Mouse (Mus musculus): ENCODE data around the gene Ralgds. TPM values are rescaled to one million over a fixed set of nuclear protein-coding genes. Genes with fewer than 3 reads are reported as not detected.

The Ralgds gene
- total RNA-seq, 2 experiments from 2014 or later, result 123 to 128 TPM

GRCm38 (mm10) chr2:28564380-28564779 lies 51.5 kb downstream of the Ralgds start:
- no peak for DNase-seq

DNA sequence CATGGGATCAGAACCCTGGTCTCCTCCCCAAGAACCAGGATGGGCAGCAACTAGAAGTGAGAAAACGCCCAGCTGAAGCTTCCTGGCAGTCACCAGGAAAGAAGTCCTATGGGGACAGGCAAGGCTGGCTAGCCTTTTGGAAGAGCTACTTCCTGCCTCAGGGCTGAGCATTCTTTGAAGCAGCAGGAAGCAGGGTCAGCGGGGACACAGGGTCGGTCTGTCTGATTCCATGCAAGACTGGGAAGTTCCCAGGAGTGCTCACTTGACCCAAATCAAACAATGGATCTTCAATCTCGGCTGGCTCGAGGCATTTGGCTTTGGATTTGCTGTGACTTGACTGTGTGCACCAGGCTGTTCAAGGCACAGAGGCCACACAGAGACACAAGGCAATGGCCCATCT lies 53.6 kb downstream of the Ralgds start:
- no peak for DNase-seq

DNA sequence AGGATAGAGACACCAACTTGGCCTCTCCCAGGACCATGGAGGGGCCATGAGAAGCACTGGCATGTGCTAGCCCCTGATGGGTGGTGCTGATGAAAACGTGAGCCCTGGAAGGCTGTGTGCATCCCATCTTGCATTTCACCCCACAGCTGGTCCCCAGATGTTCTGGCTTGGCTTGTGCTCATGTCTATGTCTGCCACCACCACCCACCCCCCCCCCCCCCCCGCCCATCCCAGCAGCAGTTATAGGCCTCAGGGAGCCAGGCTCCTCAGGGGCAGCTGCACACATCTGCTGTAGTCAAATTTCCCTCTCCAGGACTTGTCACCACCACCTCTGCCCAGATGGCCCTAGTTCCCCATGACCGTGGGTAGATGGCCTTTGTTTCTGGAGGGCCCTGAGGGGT lies 57.0 kb downstream of the Ralgds start:
- no peak for DNase-seq

GRCm38 (mm10) chr2:28575341-28575740 lies 62.4 kb downstream of the Ralgds start:
- DNase-seq, result no peak

DNA sequence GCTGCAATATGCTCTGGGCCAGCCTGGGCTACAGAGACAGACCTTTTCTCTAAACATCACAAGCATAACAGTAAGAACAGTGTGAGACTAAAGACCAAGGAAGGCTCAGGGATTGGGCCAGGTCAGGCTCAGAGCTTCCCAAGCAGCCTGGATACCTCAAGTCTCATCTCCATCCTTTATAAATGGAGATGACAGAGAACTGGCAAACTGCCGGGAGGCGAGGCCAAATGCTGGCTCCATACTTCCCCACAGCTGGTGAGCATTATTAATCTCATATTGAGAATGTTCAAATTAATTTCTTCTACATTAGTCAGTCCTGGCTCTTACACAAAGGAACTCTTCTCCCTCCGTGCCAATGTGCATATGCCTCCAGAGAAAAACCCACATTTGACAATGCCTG lies 63.9 kb downstream of the Ralgds start:
- DNase-seq, result peak; percentile 36 to 38

GRCm38 (mm10) chr2:28578003-28578402 lies 65.1 kb downstream of the Ralgds start:
- peak in 1 of 2 experiments; percentile 28 for DNase-seq

DNA sequence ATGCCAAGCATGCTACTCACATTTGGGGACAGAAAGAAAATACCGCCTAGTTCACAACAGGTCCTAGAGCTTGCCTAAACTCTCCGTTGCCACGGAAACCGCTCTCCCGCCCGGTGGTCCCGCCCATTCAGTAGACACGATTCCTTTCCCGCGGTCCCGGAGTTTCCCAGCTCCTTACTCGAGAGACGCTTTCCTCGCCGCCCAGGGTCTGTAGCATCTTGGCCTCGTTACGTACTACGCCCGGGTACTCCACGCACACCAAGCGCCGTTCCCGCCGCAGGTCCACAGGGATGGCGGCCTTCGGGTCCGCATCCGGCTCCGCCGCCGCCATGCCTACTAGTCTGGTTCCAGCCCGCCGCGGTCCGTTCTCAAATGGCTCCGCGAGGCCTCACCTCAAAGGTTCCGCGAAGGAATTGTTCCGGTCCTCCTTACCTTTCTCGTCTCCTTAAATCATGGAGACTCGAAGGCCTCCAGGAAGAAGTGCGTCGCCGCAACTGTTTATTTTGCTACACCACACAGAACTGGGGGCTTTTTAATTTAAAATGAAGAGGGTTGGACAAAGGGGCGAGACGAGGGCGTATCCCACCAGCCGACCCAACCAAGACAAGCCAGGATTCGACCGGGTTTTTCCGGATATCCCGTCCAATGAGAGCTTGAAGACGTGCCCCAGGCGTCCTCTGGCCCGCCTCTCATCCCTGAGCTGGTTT lies 69.9 kb downstream of the Ralgds start:
- peak; percentile 88 to 89 for DNase-seq

DNA sequence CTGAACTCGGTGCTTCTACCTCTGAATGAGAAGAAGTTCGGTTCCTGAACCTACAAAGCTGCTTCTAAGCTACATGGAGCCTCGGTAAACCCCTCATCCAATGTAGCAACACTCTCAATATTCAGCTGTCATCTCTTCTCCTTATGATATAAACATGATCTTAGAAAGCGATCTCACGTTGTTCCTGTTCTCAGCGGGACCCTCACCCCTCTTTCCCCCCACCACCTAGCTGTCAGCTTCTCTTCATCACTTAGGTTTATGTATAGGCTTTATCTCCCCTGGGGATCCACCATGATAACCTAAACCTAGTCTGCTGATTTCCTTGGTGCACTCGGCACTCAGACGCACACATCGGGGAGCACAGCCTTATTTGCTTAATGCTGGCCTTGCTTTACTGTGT lies 70.7 kb downstream of the Ralgds start, which contains the start of gene Gtf3c5:
TSS of gene Gtf3c5 (minus strand) at position 101 of the 400 bp plus-strand sequence.
- DNase-seq, result no peak

- peak; percentile 48 to 64 for DNase-seq
These were observed 72.2 kb downstream of the Ralgds start for GRCm38 (mm10) chr2:28585043-28585571.

- DNase-seq, result no peak
These were observed 72.8 kb downstream of the Ralgds start for GRCm38 (mm10) chr2:28585730-28586129.

DNA sequence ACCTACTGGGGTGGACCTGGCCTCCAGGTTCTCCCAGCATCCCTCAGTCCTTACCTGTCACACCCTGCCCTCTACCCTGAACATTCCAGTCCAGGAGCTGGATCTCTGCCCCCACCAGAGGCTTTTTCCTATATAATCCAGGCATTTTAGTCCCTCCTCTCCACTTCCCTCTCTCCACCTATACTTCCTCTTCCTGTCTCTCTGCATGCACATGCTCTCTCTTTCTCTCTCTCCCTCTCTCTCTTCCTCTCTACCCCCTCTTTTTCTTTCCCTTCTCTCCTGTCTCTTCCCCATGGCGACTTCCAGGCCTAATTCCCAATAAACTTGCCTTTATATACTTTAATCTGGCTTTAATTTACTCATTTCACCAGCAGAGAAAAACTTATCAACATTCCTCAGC lies 75.6 kb downstream of the Ralgds start:
- DNase-seq, result no peak

DNA sequence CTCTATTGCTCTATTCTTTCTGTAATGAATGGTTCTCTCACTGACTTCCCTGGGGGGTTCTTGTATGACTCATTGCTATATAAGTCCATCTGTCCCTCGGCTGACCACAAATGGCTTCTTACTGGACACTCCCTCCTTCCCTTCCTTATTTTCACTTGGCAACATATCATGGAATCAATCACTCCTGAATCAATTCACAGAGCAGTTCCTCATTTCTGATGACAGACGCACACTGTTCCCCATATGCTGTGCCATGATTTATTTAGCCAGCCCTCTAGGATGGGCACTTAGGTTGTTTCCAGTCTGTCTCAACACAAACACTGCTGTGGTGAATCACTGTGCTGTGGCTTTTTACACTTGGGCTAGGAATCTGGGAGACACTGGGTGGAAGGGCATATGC lies 78.6 kb downstream of the Ralgds start:
- no peak for DNase-seq

DNA sequence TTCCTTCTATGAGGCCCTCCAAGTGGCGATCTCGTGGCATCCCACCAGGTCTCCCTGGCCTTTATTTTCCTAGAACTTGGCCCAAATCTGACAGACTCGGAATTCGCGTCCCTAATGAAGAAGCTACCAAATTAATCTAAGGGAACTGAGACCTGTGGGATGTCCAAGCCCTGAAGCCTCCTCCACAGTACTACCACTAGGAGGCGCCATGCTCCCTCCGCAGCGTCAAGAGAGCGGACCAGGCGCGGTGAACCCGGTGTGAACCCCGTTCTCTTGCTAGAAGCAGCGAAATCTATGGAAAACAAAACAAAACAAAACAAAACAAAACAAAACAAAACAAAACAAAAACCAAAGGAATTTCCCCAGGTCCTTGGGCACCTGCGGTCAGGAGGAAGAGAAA lies 79.9 kb downstream of the Ralgds start:
- peak in 1 of 2 experiments; percentile 19 for DNase-seq

- no peak for DNase-seq
These were observed 83.1 kb downstream of the Ralgds start for GRCm38 (mm10) chr2:28596021-28596420.

- no peak for DNase-seq
These were observed 84.1 kb downstream of the Ralgds start for GRCm38 (mm10) chr2:28596998-28597397.

DNA sequence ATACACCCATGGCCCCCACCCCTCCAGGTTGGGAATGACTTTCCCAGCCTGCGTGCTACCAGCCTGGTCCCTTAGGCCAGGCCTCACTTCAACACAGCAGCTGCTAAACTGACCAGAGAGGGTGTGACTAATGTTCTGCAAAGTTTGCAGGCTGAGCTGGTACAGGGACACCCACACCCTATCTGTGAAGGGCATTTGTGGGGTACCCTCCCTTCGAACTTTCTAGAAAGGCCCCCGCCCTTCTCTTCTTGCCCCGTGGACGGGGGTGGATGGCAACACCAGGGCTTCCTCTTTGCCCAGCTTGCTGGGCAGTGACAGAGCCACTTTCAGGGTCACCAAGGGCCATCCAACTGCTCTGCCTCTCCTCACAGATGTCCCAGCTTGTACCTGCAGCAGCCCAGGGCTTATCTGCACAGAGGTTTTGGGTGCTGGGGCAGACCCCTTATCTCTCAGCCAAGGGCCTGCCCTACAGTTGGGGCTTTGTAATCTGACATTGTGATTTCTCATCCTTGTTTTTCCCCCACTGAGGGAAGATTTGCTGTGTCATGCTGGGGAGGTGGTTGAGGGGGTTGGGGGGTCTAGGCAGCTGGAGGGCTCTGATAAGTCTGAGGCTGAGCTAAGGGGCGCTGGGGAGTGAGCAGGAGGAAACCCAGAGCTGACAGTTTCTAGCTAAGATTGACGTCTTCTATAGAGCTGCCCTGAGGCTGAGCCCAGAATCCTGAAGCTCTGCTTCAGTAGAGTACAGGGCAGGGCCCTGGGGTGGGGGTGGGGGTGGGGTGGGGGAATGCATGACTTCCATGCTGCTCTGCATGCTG lies 85.0 kb downstream of the Ralgds start:
- DNase-seq, result no peak

DNA sequence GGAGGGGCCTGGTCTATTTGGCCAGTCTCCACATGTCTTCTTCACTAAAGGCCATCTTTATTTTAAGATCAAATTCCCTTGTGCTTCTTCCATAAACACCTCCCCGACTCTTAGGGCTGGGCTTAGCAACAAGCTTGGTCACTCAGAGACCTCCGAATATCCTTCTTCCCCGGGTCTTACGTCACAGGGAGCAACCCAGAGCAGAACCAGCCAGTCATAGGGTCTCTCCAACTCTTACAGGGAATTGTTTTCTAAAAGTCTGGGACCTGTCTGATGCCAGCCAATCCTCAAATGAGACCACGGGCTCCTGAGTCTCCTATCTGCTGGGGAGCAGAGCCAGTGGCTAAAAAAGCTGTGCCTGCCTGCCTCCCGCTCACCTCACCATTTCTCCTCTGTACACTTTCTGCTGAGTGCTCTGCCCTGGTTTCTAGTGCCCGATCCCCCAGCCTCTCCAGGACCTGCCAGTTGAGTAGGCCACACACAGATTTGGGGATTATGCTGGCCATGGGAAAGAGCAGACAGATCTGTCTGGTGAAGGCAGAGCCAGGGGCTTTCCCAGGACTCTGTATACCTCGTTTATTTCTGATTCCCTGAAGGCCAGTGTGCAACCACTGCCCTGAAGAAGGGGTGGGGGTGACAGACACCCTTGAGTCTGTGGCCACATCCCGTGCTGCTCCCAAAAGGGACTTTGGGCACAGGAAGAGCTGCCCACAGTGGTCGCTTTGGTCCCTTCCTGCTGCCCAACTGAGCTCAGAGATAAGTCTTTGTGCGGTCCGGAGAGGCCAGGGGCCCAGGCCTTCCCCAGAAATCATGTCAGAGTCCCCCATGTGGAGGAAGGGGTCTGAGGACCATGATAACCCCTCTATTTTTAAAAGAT lies 86.0 kb downstream of the Ralgds start:
- DNase-seq, result no peak

DNA sequence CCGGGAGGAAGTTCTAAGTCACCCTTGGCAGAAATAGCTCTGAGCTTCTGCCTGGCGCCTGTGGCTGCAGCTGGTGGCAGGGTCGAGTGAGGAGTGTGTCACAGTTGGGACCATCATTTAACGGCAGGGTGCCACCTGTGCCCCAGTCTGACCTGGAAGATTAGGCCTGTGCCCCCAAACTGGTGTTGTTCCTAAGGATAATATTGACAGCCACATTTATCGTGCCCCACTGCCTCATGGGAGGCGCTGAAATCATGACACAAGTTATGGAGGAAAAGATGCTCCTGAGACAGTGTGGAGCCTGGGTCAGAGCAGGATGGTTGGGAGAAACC lies 86.6 kb downstream of the Ralgds start:
- DNase-seq, result no peak

- DNase-seq, result no peak
These were observed 89.0 kb downstream of the Ralgds start for GRCm38 (mm10) chr2:28601720-28602590.

Data from layer of hippocampus, postnatal 36 days (tissue).